ENCODE assay signal across 14 mouse cellular contexts in genomic region chr1:40230336-40230735, GRCm38 (mm10). TPM values are rescaled to one million over a fixed set of nuclear protein-coding genes. Genes with fewer than 3 reads are reported as not detected.
DNase-seq lines count a peak whose midpoint lies in the region; ATAC-seq and TF ChIP-seq lines count a peak whose summit lies in the region.
"Had no signal": no experiment of that assay in that cellular context is flagged by ENCODE, and none has a peak within 500 bp of the region (broad histone marks: within the 10 kb centered on the region; RNA-seq: fewer than 3 reads in every experiment).

No protein-coding gene starts in this region.

- ATAC-seq in kidney, postnatal 0 days (replicated peaks; ENCODE audit: low FRiP score, low read depth) = no peak
- ATAC-seq in monocyte, adult 5-6 weeks (replicated peaks; ENCODE audit: insufficient number of reproducible peaks, low FRiP score, low TSS enrichment, poor library complexity, severe bottlenecking) = peak; percentile 53
- ATAC-seq in kidney, embryonic 14.5 days (ENCODE audit: low FRiP score, low TSS enrichment) = no peak

- no peaks in the 10 kb centered on the region for H3K27me3 ChIP-seq in kidney, postnatal 0 days (ENCODE audit: insufficient read depth, low read length)
- no peaks in the 10 kb centered on the region for H3K27me3 ChIP-seq in kidney, embryonic 14.5 days (ENCODE audit: control insufficient read depth, insufficient read depth, low read length)
- H3K27me3 ChIP-seq: embryonic facial prominence, embryonic 15.5 days; limb, embryonic 15.5 days had no signal

- no peak overlapping the region for H3K4me2 ChIP-seq in kidney, postnatal 0 days (ENCODE audit: low read length)
- no peak overlapping the region for H3K4me2 ChIP-seq in kidney, embryonic 14.5 days (replicated peaks; ENCODE audit: low read depth, low read length)
- H3K4me2 ChIP-seq: embryonic facial prominence, embryonic 15.5 days; limb, embryonic 15.5 days had no signal

- H3K36me3 ChIP-seq in kidney, postnatal 0 days (ENCODE audit: insufficient read depth, low read length) = no peaks in the 10 kb centered on the region
- no peaks in the 10 kb centered on the region for H3K36me3 ChIP-seq in kidney, embryonic 14.5 days (ENCODE audit: control insufficient read depth, insufficient read depth, low read length)
- H3K36me3 ChIP-seq: embryonic facial prominence, embryonic 15.5 days; limb, embryonic 15.5 days had no signal

- H3K27ac ChIP-seq in kidney, postnatal 0 days = no peak overlapping the region
- H3K27ac ChIP-seq in kidney, embryonic 14.5 days (ENCODE audit: low read depth, low read length) = no peak overlapping the region
- H3K27ac ChIP-seq: embryonic facial prominence, embryonic 15.5 days; limb, embryonic 15.5 days had no signal

- peak; percentile 54 for DNase-seq in kidney, postnatal 0 days (ENCODE audit: low spot score)
- no peak for DNase-seq in kidney, adult 8-10 months
- DNase-seq in c-Kit-negative CD71-positive TER-119-positive erythroid progenitor cells, embryonic 14.5 days (ENCODE audit: low read depth, low spot score) = peak; percentile 27
- peak; percentile 60 for DNase-seq in liver
- no peak for DNase-seq in natural killer cell, adult 2 months (ENCODE audit: low spot score in 2 of 2)
- DNase-seq in adrenal gland, postnatal 14 days = no peak
- DNase-seq: cerebellum, adult 2 months; right cerebral cortex, adult 18-20 months; thymus, adult 2 months had no signal

- WGBS in kidney, postnatal 0 days = 55% methylated on average over 7 of the region's 7 CpGs
- WGBS in kidney, embryonic 14.5 days = 74% methylated on average over 7 of the region's 7 CpGs

- no peaks in the 10 kb centered on the region for H3K9me3 ChIP-seq in kidney, postnatal 0 days (replicated peaks; ENCODE audit: low read length)
- H3K9me3 ChIP-seq in kidney, embryonic 14.5 days (ENCODE audit: control insufficient read depth, low read length) = no peaks in the 10 kb centered on the region
- H3K9me3 ChIP-seq: embryonic facial prominence, embryonic 15.5 days; limb, embryonic 15.5 days had no signal

- no peak overlapping the region for H3K4me3 ChIP-seq in kidney, postnatal 0 days (replicated peaks; ENCODE audit: low read depth, low read length)
- H3K4me3 ChIP-seq in kidney, embryonic 14.5 days (ENCODE audit: low read length) = no peak overlapping the region
- H3K4me3 ChIP-seq: embryonic facial prominence, embryonic 15.5 days; limb, embryonic 15.5 days had no signal

- no peak for TF ChIP-seq CTCF in kidney, postnatal 0 days (IDR thresholded peaks at IDR 0.05; ENCODE audit: low read depth)

- H3K9ac ChIP-seq in kidney, postnatal 0 days (ENCODE audit: low read depth, low read length) = no peak overlapping the region
- no peak overlapping the region for H3K9ac ChIP-seq in kidney, embryonic 14.5 days (ENCODE audit: low read depth, low read length)
- H3K9ac ChIP-seq: embryonic facial prominence, embryonic 15.5 days; limb, embryonic 15.5 days had no signal

- H3K4me1 ChIP-seq in kidney, postnatal 0 days (replicated peaks; ENCODE audit: insufficient read depth, low read length) = 0 out of 2 replicates have a peak, but pooled peaks cover 5% of the 10 kb centered on the region
- H3K4me1 ChIP-seq in kidney, embryonic 14.5 days (ENCODE audit: control insufficient read depth, insufficient read depth, low read length) = peaks cover 8% of the 10 kb centered on the region

RNA-seq across cellular contexts. Expression of gene Il1r1, which starts 5.5 kb away (rescaled TPM):
- 5.6 and 6.1 TPM in 2 replicates for polyA plus RNA-seq in kidney, postnatal 0 days (2015; fragmentation: Nextera tagmentation; extraction: Ambion mirVana)
- 0.19 TPM in 1 of 3 replicates, not detected in the others for total RNA-seq in monocyte, adult 5-6 weeks (2017)
- 2.5 and 4.2 TPM in 2 replicates for polyA plus RNA-seq in kidney, embryonic 14.5 days (2014; fragmentation: Nextera tagmentation; extraction: Ambion mirVana)
- total RNA-seq in adrenal gland, postnatal 14 days (2021) = 6.6 and 6.9 TPM in 2 replicates
- total RNA-seq: CH12.LX had no signal

Comparison
In these comparisons a context has a peak if more than half of its experiments do, and no peak if none do; other contexts are left out.
1. DNase-seq: peak in kidney, postnatal 0 days (single experiment), c-Kit-negative CD71-positive TER-119-positive erythroid progenitor cells, embryonic 14.5 days (single experiment) and liver (single experiment); none in kidney, adult 8-10 months (0 of 2), natural killer cell, adult 2 months (0 of 2) and adrenal gland, postnatal 14 days (single experiment).